Mouse (Mus musculus) cerebellum, adult 18-20 months (tissue): ENCODE data around the gene Smyd2.

ENCODE experiments used
- DNase-seq, 2 experiments: peaks; one replicate each; pipeline ENCODE4 v3.0.0; 2021

The Smyd2 gene

DNA sequence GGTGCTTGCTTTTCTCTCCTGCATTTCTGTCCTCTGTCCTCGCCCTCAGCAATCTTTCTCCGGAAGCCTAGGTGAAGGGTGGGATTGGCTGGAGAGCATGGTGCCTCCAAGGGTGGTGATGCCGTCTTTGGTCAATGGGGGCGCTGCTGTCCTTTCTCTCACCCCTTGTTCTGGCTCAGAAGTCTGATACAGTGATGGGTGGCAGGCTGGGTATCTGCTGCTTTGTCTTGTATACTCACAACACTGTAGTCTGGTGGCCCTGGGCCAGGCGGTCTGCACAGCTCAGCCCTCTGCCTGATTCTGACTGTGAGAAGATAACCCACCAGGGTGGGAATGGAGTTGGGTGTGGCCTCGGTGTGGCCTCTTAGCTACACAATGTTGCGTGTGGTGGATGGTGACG is 51.6 kb downstream of the Smyd2 start:
- DNase-seq, result no peak

DNA sequence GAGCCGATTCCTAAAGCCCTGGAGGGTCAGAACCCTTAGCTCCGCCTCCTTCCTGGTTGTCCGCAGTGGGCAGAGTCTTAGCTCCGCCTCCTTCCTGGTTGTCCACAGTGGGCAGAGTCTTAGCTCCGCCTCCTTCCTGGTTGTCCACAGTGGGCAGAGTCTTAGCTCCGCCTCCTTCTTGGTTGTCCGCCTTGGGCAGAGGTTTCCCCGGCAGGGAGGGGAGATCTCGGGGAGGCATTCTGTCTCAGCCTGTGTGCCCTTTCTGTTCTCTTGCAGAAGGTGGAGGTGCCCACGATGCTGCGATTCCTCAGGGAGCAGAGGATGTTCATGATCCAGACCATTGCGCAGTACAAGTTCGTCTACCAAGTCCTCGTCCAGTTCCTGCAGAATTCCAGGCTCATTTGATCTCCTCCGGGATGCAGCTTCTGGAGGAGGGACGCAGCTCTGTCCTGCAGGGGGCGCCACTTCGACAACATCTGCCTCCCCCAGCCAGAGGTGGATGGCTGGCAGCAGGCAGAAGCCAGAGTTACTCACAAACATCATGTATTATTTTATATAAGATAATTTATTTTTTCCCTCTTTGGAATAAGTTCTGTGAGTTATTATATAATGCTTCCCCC is 52.4 kb downstream of the Smyd2 start:
- no peak for DNase-seq

DNA sequence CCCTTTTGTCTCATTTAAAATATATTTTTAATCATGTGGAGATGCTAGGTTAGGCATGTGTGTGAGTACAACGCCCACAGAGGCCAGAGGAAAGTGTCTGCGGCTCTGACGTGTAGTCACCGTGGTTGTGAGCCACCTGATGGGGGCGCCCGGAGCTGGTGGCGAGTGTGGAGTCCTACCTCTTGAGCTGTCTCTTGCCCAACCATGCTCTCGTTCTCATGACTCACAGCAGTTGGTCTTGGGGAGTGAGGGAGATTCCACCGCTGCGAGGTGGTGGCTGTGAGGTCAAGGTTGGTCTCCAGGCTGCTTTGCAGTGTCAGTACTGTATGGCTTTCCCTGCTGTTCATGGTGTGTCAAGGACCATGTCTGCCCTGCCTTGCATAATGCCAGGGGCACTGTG is 54.1 kb downstream of the Smyd2 start:
- no peak for DNase-seq

DNA sequence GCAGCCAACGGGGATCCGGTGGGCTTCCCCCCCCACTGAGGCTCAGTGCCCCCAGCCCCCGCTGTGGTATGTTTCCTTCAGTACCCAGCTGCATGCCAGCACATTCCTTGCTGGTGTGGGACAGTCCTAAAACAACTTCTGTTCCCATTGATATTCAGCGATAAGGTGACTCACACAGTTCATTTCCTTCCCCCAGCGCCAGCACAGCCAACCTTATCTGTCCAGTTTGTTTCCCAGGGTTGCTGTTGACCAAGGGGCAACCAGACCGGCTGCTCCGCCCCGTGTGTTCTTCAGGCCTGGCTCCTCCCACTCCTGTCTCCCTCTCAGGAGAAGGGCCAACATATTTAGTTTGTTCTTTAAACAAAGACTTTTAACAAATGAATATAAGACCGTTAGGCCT is 54.7 kb downstream of the Smyd2 start:
- DNase-seq, result no peak

DNA sequence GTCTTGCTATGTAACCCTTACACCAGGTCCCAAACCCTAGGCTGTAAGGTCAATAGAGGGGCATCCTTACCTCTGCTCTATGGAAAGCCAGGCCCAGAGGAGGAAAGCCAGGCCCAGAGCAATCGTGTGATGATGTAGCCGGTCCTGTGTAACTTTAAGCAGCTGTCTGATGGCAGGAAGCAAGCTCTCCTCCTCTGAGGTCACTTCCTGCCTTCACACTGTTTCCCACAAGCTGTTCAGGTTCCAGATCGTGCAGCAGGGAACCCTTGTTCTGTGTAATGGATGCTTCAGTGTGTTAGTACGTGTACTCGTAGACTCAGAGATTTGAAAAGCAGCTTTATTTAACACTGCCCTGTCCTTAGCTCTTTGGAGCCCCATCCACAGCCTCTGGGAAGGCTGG is 55.1 kb downstream of the Smyd2 start:
- DNase-seq, result no peak

DNA sequence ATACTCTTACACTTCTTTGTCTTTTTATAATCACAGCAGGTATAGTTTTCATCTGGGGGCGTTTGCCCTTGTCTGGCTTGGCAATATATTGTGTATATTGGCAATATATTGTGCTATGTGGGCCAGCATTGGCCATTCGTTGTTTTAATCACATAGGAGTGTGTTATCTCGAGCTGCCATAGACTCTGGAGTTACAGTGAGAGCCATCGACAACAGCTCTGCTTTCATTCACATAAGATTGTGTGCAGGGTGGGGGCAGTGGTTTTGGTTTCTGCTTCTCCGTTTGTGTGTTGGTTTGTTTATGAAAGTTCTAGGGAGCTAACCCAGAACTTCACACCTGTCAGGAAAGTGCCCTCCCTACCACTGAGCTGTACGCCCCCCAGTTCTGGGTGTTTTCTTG is 55.5 kb downstream of the Smyd2 start:
- no peak for DNase-seq

DNA sequence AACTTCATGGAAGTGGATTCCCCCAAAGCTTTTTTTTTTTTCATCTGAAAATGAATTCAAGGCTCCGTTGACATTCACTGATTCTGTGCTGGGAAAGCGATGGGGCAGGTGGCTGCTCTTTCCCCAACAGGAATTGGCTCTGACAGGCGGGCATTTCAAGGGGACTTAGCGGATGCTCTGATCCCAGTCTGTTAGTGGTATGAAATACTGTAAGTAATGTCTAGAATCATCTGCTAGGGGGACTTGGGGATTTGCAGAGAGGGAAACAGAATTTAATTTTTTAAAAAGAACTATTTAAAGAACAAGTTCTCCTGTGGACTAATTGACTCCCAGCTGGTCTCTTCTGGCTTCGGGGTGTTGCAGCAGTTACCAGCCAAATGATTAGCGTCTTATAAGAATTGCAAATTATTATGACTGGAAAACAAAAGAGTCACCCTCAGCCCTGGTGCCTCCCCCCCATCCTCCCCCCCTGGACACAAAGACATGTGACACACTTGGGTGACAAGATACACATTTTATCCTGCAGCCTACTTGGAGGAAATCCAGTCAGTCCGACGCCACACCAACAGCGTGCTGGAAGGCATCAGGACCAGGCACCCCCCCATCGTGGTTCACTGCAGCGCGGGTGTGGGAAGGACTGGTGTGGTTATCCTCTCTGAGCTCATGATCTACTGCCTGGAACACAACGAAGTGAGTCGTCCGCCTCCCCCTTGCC is 57.2 kb downstream of the Smyd2 start:
- DNase-seq, result no peak

DNA sequence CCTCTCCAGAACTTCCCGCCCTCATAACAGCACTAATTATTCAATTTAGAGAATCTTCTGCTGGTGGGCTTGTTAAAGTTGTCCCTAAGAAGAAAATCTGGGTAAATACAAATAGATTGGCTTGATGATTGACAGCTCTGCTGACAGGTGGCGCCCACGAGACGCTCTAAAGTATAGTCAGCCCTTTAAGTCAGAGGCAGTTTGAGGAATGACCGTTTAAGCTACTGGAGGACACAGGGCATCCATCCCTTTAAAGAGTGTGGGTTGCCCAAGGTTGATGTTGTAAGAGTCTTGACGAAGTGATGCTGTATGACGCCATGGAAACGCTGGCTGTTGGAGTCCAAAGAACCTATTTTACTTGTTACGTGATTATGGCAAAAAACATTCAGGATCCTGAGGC is 57.9 kb downstream of the Smyd2 start:
- DNase-seq, result no peak

DNA sequence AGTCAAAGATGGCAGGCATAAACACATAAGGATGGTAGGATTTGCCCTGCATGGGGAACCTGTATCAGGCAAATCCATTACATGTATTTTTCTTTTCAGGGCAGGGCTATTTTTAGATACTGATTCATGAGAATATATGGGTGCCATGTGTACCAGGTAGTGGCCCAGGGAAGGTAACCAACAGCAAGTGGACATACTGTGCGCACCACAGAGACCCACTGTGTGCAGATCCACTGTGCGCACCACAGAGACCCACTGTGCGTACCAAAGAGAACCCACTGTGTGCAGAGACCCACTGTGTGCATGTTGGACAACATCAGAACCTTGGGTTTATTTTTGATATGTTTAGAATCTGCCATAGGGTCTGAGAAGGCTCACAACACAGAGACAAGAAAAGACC is 58.4 kb downstream of the Smyd2 start:
- no peak for DNase-seq

DNA sequence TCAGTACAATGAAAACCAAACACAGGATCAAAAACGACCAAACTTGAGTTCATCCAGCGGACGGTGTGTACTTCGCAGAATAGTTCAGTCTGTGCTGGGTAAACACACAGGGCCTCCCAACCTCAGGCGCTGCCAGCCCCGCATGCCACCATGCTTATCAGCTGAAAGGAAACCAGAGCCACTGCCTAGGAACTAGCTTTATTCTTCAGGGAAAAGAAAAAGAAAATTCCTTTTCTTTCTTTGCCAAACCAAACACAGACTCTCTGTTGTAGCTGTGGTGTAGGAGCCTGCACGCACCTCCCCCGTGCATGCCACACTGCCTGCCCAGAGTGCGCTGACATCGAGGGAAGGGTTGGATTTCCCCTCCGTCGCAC is 61.2 kb downstream of the Smyd2 start:
- DNase-seq, result no peak

DNA sequence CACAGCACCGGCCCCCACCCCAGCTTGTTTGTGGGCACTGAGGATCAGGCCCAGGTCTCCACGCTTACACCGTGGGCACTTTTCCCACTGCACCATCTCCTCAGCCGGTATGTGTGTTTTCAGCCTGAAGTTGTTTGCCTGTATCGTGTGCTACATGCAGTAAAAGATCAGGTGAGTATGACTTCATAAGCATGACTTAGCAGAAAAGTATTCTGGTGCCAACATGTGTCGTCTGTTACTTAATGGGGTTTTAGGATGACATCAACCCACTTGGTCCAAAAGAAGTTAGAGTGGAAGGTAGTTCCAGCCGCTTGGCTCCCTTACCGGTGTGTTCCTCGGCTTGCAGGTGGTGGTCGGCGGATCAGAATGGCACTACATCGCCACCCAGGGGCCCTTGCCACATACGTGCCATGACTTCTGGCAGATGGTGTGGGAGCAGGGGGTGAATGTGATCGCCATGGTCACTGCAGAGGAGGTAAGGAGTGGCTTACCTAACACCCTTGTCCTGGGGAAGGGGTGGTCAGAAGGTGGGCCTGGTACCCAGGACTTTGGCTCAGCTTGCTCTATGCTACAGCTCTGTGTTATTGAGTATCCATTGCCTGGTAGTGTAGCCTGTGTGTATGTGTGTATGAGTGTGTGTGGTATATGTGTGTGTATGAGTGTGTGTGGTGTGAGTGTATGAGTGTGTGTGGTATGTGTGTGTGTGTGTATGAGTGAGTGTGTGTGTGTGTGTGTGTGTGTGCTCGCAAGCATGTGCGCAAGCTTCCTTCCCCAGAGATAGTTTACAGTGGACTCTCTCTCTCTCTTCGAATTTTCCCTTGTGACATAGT is 61.8 kb downstream of the Smyd2 start:
- no peak for DNase-seq

DNA sequence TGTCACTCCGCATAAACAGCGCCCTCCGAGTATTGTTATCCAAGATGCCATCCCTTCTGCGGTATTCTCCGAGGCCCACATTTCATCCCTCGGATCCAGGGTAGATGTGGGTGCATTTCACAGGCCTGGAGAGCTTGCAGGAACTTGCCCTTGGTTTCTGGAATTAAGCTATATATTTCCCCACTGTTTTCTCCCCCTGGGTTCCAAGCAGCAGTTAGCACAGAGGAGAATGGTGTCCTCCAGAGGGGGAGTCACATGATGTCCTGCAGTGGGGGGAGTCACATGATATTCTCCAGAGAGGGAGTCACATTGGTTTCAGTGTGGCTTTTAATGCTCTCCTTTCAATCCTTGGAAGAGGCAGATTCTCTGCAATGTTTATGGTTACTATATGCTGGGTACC is 63.8 kb downstream of the Smyd2 start:
- DNase-seq, result no peak

DNA sequence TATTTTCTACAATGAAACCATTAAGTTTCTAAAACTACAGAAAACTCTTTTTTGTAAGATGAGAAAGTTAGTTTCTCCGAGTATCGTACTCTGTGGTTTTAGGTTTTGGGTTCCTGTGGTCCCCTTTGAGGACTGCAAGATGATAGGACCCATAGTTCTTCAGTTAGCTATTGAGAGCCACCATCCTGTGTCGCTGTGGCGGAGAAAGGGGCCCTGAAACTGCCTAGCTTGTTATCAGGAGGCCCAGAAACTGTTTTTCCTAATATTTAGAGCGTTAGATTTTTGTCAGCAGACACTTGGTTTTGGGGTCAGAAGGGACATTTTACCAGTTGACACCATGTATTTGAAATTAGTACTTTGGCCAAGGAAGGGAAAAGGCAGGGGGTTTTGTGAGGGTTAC is 66.4 kb downstream of the Smyd2 start:
- no peak for DNase-seq

DNA sequence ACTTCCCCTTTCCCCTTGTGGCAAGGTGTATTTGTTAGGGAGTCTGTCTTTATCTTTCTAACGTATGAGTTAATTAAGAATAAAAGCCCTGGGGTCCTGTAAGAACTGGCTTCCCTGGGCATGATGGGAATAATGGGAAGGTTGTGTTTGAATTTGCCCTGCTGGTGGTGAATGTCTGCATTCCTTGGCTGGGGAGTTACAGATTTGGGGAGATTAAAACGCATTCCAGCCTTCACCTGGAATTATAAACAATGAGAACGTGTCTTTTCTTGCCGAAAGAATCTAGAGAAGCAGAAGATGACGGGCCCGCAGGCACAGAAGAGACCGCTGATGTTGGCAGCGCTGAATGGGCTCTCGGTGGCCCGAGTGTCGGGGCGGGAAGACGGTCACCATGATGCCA is 67.5 kb downstream of the Smyd2 start:
- no peak for DNase-seq

DNA sequence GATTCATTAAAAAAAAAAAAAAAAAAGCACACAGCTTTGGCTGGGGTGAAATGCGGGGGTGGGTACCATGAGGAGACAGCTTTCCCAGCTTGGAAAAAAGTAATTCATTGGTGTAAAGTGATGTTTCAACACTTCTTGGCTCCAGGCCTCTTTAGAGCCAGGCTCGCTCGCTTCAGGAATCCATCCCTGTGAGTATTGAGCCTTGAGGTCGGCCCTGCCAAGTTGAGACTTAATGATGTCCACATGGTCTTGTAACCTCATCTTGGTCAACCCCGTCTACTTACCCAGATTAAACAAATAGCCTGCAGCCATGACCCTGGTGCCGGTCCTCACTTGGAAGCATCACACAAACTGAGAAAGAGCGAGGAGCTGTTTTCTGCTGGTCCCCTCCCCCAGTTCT is 69.7 kb downstream of the Smyd2 start:
- DNase-seq, result no peak

DNA sequence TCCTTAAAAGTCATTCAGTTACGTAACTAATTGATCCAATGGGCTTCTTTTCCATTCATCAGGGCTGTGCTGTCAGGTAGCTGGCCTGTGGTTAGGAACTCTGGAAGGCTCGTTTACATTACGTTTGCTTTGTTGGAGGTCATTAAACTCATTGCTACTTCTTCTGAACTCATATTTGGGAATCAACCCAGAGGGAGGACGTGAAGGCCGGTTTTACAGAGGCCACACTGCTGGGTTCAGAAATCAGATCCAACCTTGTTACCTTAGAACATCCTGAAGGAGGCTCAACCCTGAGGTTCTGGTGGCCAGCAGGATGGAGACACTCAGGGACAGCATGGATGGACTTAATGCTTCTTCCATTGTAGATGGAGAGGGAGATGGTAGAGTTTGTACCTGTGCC is 70.1 kb downstream of the Smyd2 start:
- DNase-seq, result no peak

DNA sequence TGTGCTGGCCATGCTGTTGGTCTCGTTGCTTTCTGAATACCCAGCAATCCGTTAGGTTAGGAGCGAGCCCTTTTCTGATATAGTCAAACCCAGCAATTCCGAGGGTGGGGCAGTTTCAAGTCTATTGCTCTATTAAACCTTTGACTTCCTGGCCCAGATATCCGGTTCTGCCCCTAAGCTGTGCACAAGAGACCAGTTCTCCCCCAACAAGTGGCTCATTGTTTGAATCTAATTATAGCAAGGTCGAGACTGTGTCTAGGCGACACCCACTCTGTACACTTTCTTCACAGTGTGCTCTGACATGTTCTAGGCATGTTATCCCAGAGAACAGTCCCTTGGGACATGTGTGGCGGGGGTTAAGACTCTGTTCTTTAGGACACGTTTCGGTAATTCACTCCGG is 72.6 kb downstream of the Smyd2 start:
- no peak for DNase-seq

DNA sequence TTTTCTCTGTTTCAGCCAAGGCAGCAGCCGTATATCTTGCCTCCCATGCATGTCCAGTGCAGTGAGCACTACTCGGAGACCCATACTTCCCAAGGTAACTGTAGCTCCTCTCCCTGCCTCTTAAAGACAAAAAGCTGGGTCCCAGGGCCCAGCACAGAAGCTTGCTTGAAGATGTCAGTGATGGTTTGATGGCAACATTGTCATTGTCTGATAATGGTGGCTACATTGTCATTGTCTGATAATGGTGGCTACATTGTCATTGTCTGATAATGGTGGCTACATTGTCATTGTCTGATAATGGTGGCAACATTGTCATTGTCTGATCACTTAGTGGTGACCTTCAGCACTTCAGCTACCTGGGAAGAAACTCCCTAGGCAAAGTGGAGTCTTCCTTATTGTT is 75.8 kb downstream of the Smyd2 start:
- DNase-seq, result no peak

DNA sequence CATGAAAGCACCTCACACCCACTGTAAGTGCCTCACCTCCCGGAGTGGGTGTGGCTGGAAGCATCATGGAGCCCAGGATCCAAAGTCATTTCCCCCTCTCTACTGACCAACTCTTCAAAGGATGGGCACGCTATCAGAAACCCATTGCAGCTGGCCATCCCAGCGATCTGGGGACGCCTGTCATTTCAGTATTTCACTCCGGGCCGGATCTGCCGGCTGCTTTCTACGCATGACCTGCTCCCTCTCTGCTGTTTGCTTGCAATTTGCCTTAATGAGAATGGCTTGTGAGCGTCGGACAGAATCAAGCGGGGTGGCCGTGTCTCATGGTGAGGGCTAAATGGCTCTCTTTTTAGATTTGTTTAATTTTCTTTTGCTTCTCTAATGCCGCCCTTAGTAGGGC is 88.0 kb downstream of the Smyd2 start:
- DNase-seq, result no peak

DNA sequence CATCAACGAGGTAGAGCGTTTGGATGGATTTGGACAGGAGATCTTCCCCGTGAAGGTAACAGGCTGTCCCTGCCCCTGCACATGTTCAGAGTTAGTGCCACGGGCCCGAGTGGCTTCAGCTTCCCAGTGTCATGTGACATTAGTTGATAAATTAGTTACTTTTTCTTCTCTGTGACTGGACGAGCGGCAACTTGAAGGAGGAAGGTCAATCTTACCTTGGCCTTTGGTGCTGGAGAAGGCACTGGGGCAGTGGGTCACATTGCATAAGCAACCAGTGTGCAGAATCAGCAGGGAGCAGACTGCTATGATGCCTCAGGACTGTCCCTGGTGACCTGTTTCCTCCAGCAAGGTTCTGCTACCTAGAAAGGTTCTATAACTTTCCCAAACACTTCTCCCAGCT is 88.8 kb downstream of the Smyd2 start:
- no peak for DNase-seq

DNA sequence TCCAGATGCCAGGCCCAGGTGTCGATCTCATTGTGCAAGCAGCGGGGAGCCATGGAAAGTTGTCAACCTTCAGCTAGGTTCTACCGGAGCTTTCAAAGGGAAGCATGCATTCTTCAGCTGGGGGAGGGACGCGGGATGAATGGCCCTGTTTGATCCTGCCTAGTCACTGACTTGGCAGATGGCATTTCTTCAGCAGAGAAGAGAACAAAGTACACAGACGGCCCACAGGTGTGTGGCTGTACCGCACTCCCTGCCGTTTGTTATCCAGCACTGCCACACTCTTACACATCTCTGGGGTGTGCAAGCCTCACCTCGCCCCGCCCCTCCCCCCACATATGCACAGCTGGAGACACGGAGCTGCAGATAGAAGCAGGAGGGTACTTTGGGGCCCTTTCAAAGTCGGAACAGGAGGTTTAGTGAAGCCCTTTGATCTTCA is 91.3 kb downstream of the Smyd2 start:
- DNase-seq, result no peak
